Mouse (Mus musculus) heart, adult 2 months (tissue): ENCODE measurements around the gene Galm.

Experiments
- CTCF ChIP-seq: fragments of 200-600 bp; IDR thresholded peaks from 2 replicates; pipeline ENCODE4 v1.8.1; 2022; ENCODE audit warnings: antibody characterized with exemption, mild to moderate bottlenecking, moderate library complexity
- EP300 ChIP-seq: fragments of 200-500 bp; IDR thresholded peaks from 2 replicates; pipeline ENCODE4 v1.6.1; 2011; ENCODE audit warnings: low read depth, low read length, control low read depth; ENCODE audit not compliant: insufficient read depth
- POLR2A ChIP-seq: fragments of 200-500 bp; IDR thresholded peaks from 2 replicates; pipeline ENCODE4 v1.6.1; 2011; ENCODE audit warnings: mild to moderate bottlenecking, low read depth, low read length, control low read depth; ENCODE audit not compliant: insufficient read depth

- TF ChIP-seq CTCF (no peak), EP300 (no peak), POLR2A (no peak)
Measured at GRCm38 (mm10) chr17:80167436-80167835, 40.2 kb downstream of the Galm start.
